Mouse (Mus musculus): ENCODE measurements around the gene Gm4969.
"Not testable (repeated sequence)": the region's sequence is repeated elsewhere in the genome, so short reads cannot be mapped to it uniquely, and the experiment has no call there.

The Gm4969 gene

DNA sequence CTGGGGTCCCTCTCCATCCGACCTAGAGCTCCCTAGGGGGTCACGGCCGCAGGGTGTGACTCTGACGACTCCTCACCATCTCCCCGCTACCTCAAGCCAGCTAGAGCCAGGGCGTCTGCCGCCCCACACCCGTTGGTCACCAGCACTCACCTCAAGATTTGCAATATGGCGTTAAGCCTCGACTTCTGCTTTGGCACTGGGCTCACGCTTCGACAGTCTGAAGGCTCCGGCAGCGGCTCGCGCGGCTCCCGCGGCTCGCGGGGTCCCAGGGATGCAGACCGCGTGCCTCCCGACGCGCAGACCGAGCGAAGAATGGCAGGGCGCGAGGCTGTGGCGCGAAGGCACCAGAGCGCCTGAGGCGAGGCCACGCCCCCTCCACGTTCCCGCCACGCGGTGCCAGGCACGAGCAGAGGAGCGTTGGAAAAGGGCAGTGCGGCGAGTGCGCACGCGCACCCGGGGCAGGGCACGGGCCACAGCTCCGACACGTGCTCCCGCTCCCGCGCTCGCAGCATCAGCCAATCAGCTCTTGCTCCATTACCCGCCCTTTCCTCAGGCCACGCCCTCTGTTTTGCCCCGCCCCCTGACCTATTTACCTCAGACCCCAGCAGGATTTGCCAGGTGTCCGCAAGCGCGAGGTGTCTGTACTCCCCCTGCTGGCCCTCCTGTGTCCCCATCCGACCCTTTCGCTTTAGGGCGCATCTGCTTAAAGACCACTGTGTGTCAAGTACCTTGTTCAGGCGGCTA is at the start of gene Gm4969:
Gene Gm4969, minus strand, starts transcription at position 341 of the 744 bp plus-strand sequence.
- DNase-seq (ENCODE audit: low spot score in 2 of 2), result peak in 1 of 2 experiments; percentile 60

DNA sequence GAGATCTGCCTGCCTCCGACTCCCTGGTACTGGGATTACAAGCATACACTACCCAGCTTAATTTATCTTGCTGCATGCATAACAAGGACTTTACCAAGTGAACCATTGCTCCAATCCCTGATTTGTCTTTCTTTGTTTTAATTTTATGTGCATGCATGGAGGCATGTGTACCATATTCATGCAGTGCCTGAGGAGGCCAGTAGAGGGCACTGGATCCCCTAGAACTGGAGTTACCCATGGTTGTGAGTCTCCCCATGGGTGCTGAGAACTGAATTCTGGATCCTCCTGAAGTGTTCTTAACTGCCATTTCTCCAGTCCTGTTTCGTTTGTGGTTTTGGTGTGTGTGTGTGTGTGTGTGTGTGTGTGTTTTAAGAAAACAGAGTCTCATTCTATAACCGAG is 48.8 kb upstream of the Gm4969 start:
- DNase-seq (ENCODE audit: low spot score in 2 of 2), result no peak

DNA sequence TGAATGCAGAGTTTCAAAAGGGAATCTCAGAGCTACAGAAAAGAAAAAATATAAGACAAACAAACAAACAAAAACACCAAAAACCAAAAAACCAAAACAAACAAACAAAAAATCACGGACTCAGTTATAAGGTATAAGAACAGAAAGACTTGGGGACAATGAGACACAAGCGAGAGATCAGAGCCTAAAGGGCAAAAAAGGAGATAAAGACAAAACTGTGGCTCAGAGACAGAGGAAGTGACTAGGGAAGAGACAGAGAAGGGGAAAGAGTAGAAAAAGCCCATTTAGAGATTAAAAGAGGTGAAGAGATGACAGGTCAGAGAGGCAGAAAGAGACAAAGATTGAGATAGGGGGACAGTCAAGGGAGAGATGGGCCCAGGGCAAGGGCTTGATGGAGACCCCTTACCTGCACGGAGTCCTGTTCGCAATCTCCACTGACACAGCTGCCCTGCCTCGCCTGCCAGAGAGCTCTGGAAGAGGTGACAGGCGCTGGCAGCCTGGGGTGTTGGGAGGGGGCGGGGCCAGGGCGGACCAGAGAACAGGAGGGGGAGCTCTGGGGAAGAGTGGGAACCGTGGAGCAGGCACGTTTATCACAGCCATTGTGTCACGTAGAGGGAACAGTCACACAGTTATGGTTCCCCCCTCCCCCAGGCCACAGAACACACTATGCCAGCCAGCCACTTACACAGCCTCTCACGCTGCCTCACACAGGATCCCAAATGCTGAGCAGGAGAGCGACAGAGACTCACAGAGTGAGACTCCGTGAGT is 47.7 kb upstream of the Gm4969 start, which contains the start of gene Gipr:
Gene Gipr, minus strand, starts transcription at position 472 of the 768 bp plus-strand sequence.
- DNase-seq (ENCODE audit: low spot score in 2 of 2), result no peak

DNA sequence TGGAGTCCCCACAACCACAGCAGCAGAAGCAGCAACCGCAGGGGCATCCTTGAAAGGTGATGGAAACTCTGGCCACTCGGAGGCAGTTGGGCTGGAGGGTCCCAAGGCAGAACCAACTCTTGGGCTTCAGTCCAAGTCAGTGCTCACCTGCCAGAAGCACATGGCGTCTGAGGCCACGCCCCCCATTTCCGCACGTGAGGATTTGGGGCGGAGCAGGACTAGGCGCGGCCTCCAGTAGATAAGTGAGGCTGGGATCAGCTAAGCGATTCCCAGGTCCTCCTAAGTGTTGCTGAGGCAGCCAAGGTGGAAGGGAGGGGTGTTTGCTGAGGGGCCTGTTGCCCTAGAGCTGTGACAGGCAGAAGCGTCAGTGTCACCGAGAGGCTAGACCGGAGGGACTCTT is 46.8 kb upstream of the Gm4969 start:
- DNase-seq (ENCODE audit: low spot score in 2 of 2), result no peak

DNA sequence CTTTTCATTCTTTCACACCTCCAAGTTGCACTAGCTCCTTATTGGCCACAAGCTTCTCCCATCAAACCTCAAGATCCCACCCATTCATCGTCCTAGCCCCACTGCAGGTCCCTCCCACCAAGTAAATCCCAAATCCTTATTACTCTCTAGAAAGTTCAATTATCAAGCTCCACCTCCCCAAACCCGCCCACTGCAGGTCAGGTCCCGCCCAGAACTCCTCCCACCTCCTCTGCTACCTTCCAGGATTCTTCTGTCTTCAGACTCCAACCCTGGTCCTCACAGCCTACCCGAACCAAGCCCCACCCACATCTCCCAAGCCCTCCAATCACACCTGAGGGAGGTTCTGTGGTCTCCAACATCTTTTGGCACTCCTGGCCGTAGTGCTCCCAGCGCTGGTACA is 46.0 kb upstream of the Gm4969 start:
- no peak for DNase-seq (ENCODE audit: low spot score in 2 of 2)

DNA sequence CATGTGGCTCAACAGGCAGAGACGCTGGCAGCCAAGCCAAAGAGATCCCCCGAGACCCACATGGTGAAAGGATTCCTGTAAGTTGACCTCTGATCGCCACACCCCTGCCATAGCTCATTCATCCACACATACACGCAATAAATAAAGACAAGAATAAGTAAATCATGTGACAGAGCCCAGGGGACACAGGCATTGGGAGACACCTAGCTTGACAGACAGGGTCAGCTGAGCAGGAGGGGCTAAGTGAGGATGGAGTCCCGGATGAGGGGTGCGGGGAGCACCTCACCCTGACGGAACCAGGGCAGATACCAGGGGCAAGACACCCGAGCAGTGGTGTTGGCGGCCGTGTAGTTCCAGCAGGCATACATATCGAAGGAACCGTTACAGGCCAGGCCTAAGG is 45.6 kb upstream of the Gm4969 start:
- DNase-seq (ENCODE audit: low spot score in 2 of 2), result no peak

DNA sequence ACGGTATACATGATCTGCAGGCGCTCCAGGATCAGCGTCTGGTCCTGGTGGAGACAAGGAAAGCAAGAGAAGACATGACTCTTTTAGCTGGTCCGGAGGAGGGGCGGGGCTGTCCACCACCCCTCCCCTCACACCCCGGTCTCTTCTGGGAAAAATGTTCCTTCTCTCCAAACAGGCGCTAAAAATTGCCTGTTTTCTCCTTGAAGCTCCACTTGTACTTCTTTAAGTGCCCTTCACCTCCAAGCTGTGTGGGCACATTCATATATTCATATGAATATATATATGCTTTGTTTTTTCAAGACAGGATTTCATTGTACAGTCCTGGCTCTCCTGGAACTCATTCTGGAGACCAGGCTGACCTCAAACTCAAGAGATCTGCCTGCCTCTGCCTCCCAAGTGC is 44.8 kb upstream of the Gm4969 start:
- DNase-seq (ENCODE audit: low spot score in 2 of 2), result no peak

DNA sequence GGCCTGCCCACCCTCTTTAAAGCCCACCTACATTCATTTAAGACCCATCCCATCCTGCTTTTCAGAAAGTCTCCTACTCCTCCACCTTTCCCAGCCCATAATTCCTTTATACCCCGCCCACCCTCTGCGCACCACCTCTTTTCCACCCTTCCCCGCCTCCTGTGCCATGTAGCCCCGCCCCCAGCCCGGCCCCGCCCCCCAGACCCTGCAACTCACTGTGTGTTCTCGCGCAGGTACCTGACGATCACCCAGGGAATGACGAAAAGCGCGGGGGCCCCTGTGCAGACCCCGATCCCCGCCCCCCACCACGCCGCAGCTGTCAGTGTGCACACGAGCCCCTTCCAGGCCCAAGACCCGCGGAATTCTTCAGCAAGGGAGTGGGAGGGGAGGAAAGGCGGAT is 41.9 kb upstream of the Gm4969 start:
- no peak for DNase-seq (ENCODE audit: low spot score in 2 of 2)

DNA sequence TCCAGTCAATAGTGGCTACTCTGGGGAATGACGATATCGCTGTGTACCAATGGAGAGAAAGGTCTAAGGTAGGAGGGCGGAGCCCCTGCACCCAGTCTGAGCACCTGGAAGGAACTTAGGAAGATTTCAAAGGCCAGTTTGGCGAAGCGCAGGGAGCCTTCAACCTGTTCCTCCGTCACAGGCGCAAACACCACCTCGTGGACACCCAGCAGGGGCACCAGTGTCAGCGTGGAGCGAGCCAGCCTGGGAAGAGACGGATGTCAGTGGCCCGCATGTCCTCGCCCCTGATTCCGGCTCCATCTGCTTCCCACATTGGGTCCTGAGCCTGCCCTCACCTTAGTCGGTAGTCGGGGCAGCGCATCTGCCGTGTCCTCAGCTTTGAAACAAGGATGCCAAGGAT is 41.2 kb upstream of the Gm4969 start:
- no peak for DNase-seq (ENCODE audit: low spot score in 2 of 2)

DNA sequence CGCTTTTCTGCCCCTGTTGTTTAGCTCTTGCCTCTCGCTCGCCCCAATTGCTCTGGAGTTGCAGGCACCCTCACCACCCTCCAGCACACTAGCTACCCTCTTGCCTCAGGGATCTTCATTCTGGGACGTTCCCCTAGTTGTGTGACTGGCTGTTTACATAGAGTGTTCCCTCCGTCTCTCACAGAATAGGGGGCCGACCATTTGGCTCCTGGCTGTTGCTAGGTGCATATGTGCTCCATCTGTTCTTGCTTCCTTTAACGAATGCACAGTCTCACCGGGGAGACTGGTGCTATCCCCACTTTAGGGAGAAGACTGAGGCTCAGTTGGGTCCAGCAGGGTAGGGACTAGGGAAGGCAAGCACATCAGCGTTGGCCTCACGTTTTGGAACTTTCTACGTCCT is 40.4 kb upstream of the Gm4969 start:
- no peak for DNase-seq (ENCODE audit: low spot score in 2 of 2)

DNA sequence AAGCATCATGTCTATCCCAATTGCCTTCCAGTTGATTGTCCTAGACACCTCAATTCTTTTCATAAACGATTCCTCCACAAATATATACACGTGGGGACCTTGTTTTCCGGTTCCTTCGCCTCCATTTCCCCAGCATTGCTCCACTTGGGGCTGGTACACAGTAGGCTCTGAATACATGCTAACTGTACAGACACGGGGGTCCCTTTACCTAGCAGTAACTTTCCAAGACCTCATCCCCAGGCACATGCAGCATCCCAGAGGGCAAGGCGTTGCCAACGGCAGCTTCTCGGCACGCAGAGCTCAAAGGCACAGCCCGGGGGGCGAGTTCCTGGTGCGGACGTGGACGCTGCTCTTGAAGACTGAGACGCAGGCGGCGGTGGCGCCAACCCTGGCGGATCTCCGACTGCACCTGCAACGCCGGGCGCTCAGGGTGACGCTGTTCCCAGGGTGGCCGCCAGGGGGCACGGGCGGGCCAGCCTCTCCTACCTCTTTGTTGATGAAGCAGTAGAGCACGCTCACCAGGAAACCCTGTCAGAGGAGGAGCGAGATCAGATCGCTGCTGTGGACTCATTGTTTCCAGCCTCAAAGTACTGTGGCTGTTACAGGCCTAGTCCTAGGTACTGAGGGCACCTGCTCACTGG is 39.1 kb upstream of the Gm4969 start:
- DNase-seq (ENCODE audit: low spot score in 2 of 2), result peak; percentile 81 to 92

DNA sequence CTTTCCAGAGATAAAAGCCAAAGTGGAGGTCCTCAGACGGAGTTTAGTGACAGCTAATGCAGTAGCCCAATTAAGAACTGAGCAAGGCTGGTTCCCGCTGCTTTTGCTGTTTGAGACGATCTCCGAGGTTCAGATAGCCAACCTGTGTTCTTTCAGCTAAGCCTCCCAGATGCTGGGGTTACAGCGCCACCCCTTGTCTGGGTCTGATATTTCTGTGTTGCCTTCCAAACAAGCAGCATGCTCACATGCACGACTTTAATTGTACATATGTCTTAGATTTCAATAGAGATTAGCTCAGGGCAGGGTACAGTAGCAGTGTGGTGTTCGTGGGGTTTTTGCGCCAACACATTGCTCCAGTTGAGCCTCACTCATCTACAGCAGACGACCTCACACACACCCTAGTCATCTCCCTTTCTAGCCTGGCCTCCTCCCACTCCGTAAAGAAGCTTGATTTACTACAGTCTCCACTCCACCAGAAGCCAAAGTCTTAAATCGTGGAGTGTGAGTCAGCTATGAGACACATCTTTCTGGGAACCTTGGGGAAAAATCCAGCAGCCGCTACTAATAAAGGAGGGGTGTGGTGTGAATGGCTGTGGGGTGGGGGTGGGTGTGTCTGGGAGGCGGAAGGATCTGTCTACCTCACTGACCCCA is 37.8 kb upstream of the Gm4969 start:
- DNase-seq (ENCODE audit: low spot score in 2 of 2), result no peak

DNA sequence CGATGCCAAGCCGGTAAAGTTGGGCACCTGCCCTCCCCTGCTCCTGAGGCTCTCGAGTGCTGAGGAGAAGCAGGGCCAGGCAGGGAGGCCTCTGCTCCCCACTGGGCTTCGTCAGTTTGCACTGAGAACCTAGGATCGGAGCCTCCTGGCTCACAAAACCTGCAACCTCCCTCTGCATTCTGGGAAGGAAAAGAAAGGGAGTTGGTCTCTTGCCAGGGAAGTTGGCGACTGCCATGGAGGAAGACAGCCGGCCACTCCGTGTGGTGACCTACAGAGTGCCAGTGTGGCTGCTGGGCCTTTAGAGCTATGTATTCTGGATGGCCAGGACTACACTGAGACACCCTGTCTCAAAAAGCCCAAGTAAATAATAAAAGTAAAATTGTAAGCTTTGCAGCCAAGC is 36.6 kb upstream of the Gm4969 start:
- no peak for DNase-seq (ENCODE audit: low spot score in 2 of 2)

DNA sequence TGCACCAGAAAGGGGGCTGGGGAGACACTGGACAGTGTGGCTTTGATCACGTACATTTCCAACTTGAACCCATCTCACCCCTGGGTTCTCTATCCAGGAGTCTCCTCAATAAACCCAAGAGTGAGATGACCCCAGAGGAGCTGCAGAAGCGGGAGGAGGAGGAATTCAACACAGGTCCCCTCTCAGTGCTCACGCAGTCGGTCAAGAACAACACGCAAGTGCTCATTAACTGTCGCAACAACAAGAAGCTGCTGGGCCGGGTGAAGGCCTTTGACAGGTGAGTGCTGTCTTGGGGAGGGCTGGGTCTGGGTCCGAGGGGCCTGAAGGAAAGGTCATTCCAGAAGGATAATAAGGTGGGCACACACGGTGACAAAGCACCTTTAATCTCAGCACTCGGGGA is 33.0 kb upstream of the Gm4969 start:
- DNase-seq (ENCODE audit: low spot score in 2 of 2), result not testable (repeated sequence)

DNA sequence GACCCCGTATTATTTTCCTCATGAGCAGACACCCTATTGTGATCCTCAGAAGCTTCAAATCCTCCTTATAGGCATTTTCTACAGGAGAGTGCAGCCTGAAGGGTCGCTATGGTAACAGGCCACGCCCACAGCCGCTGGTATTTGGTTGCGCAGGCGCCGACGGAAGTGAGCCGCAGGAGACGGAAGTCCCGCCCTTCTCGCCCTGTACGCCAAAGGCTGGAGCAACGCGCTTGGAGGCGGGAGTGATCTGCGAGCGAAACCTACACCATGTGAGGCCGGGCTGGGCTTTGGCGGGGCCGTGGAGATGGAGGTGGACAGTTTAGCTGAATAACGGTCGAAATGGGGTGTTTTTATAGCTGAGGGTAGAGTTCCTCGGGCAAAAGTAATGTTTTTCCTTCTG is 31.5 kb upstream of the Gm4969 start, which contains the start of gene Snrpd2:
Gene Snrpd2, plus strand, starts transcription at position 97 of the 400 bp plus-strand sequence.
- peak; percentile 92 to 98 for DNase-seq (ENCODE audit: low spot score in 2 of 2)

DNA sequence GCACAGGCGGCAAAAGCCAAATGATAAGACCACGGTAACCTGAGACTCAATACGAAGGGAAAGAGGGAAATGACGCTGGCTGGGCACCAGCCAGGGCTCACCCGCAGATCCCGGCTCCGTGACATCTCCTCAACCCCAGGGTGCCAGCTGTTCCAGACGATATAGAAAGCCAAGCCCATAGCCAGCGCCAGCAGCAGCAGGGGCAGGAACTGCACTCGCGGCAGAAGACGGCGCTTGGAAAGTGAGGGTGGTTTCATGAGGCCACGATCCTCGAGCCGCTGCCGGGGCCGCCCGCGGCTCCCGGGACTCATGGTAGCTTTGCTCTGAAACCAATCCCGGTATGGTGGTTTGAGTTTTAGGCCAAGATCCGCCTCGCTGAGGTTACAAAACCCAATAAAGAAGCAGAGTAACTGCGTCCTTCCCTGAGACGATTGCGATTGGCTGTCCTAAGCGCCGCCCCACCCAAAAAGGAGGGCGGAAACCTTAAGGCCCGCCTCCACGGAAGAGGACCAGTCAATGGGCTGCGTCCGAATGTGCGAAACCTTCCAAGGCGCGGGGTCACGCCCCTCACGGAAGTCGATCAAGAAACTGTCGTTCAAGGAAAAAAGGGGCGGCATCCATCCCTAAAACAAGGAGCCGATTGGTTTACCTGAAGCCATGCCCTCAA is 30.8 kb upstream of the Gm4969 start, which contains the start of gene Qpctl:
Gene Qpctl, minus strand, starts transcription at position 417 of the 667 bp plus-strand sequence.
- DNase-seq (ENCODE audit: low spot score in 2 of 2), result peak; percentile 98

DNA sequence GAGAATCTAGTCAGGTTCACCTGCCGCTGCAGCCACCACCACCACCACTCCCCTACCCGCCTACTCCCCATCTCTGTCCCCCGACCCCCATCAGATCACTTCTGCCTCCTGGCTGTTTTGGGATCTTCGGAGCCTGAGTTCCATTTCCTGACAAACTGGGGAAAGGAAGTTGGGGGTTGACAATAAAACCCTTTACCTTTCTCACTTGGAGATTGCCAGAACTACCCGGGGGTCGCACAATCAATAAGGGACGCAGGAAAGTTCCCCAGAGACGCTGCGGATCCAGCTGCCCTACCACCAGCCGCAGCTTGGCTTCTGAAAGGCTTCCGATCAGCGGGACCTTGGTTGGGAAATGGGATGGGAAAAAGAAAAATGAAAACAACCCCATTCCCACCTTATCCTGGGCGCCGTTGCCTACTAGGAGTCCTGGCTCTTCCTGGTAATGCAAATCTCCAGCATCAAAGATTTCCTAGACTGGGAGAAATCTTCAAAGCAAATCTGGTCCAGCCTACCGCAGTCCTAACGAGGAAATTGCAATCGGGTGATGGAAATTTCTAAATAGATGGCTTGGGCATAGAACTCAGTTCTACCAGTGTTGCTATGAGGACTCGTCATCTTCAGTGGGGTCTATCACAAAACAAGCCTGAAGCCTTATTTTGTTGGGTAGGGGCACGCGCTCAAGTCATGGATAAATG is 30.2 kb upstream of the Gm4969 start:
- no peak for DNase-seq (ENCODE audit: low spot score in 2 of 2)

DNA sequence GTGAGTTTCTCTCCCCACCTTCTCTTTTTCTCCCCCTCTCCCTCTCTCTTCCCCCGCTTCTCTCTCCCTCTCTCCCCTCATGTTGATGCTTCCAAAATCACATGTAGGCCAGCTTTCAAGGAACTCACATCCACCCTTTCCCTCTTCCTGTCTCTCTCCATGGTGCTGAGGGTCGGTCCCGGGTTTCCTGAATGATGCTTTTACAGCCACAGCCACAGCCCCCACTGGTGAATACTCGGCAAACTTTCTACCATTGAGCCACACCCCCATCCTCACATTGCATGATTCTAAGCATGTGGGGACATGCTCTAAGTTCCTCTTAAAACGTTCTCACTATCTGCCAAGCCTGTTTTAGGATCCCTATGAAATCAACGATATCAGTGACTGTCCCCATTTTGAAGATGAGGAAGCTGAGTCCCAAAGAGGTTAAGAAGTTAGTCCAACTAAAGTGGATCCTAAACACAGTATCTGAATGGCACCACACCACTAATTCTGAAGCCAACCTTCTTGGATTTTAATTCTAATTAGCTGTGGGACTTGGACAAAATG is 29.4 kb upstream of the Gm4969 start:
- no peak for DNase-seq (ENCODE audit: low spot score in 2 of 2)

DNA sequence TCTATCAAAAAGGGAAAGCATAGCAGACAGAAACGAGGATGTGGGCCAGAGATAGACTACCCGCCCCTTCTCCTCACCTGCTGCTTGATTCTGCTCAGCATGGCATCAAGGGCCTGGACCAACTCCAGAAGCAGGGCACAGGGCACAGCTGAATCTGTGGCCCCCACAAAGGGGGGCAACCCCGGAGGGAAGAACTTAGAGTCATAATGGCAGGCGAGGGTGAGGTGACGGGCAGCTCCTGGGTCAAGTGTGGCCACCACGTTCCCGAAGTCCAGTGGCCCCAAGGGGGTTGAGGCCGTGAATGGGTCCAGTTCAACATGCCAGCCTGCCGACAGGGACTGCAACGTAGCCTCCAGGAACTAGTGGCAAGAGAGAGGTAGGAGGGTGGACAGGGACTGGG is 28.6 kb upstream of the Gm4969 start:
- DNase-seq (ENCODE audit: low spot score in 2 of 2), result no peak

DNA sequence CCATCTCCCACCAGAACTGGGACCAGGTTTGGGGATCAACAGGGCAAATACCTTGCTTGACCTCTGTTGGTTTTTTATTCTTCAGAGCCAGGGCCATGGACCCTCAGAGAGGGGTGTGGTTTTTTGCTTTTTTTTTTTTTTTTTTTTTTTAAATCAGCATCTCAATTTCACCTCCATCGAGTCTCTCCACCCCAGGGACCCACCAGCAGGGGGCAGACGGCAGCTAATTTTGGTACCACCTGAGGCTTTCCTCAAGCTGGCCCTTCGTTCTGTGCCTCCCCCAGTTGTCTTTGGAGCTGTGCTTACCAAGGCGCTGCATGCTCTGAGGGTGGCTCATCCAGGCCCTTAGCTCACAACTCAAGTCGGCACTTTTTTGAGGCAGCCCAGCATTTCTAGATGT is 19.2 kb upstream of the Gm4969 start:
- DNase-seq (ENCODE audit: low spot score in 2 of 2), result peak in 1 of 2 experiments; percentile 71
